Mouse (Mus musculus) brown adipose tissue, adult 24 weeks (tissue): ENCODE data around the gene Zbtb12. TPM values are rescaled to one million over a fixed set of nuclear protein-coding genes. Genes with fewer than 3 reads are reported as not detected.

ENCODE experiments used
- H3K27ac ChIP-seq: fragments of 200-500 bp; replicated peaks from 2 replicates; pipeline ENCODE4 v1.5.1; 2012; ENCODE audit warnings: low read depth, mild to moderate bottlenecking, low read length
- H3K4me1 ChIP-seq: fragments of 200-500 bp; 2 replicates; pipeline ENCODE4 v1.6.1; 2012; ENCODE audit warnings: low read length, mixed read lengths; ENCODE audit not compliant: control insufficient read depth, insufficient read depth, insufficient read length
- H3K4me3 ChIP-seq: fragments of 200-500 bp; 2 replicates; pipeline ENCODE4 v1.5.1; 2012; ENCODE audit warnings: low read depth, mild to moderate bottlenecking, low read length, moderate library complexity; ENCODE audit not compliant: insufficient read depth
- polyA plus RNA-seq: library from polyadenylated mRNA; stranded (reverse); fragments of >200 nt; gene quantifications from 2 replicates; pipeline ENCODE4 v1.2.4, GENCODE M21; 2012; ENCODE audit not compliant: missing spikeins, insufficient read depth, insufficient read length

Zbtb12 gene
- polyA plus RNA-seq, 1 experiment = 3.3 TPM

DNA sequence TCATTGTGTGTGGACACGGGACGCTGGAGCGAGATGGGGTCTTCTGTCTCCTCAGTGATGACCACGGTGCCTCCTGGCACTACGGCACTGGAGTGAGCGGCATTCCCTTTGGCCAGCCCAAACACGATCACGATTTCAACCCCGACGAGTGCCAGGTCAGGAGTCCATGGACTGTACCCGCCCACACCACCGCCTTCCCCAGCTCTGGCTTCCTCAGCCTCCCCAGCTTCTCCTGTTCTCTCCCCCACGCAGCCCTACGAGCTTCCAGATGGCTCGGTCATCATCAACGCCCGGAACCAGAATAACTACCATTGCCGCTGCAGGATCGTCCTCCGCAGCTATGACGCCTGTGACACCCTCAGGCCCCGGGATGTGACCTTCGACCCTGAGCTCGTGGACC, 54.7 kb downstream of the Zbtb12 start:
- Histone ChIP-seq H3K27ac (peak overlapping the region; percentile 74), H3K4me3 (peak overlapping the region; percentile 44), H3K4me1 (peaks cover 8% of the 10 kb centered on the region)

DNA sequence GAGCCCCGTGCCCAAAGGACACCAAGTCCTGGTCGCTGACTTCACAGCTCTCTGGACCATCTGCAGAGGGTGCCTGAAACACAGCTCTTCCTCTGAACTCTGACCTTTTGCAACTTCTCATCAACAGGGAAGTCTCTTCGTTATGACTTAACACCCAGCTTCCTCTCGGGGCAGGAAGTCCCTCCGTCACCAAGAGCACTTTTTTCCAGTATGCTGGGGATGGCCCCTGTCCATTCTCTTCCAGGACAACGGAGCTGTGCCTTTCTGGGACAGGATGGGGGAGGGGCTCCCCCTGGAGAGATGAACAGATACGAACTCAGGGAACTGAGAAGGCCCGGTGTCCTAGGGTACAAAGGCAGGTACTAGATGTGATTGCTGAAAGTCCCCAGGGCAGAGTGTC, 55.5 kb downstream of the Zbtb12 start:
- Histone ChIP-seq H3K4me1 (peaks cover 8% of the 10 kb centered on the region), H3K27ac (peak overlapping the region; percentile 74), H3K4me3 (peak overlapping the region; percentile 44)

DNA sequence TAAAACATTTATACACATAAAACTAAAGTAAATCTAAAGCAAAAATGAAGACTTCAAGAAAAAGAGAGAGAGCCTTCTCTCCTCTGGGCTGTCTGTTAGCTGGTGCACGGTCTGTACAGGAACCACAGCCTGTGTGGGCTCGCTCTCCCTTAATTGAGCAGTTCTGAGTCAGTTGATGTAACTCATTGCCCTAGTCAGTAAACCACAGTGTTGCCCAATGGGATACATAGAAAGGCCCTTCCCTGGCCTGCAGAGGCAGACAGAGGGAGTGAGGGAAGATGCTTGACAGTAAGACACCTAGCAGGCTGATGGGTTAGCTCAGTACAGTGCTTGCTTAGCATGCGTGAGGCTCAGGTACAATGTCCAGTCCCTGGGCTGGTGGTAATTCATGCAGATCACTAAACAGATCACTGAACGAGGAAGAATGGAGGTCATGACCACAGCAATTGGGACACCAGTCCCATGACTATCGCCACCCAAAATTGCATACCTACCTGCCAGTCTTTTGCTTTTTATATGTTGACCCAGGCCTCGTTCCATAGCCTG, 58.8 kb downstream of the Zbtb12 start:
- Histone ChIP-seq H3K4me1 (peaks cover 3% of the 10 kb centered on the region), H3K4me3 (no peak overlapping the region), H3K27ac (no peak overlapping the region)

DNA sequence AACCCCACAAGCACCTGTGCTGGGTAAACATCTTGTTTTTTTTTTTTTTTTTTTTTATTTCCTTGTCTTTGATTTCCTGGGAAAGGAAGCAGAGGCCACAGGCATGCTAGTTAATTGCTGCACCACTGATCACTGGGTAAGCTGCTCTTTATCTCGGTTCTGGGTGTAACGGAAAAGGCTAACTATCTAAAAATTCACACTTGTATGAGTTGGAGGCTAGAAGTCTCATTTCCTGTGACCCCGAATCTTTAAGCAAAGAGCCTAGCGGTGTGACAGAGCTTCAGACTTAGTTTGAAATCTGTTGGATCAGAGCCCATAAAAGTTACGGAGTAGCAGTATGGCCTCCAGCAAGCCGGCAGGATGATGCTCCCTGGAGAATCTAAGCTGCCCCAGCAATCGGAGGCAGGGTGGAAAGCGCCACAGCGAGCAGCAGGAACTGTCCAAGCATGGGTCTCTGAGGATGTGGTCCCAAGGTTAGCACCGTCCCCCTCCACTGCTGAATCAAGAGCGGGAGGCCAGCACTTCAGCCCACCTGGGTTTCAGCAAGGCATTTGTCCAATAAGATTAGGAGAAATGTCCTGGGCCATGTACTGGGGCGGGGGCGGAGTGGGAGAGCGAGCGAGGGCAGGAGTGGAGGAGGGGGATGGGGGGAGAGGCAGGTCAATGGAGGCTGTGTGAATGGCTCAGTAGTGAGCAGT, 62.2 kb downstream of the Zbtb12 start:
- Histone ChIP-seq H3K27ac (peak overlapping the region; percentile 92), H3K4me3 (peak overlapping the region; percentile 56), H3K4me1 (peaks cover 3% of the 10 kb centered on the region)

DNA sequence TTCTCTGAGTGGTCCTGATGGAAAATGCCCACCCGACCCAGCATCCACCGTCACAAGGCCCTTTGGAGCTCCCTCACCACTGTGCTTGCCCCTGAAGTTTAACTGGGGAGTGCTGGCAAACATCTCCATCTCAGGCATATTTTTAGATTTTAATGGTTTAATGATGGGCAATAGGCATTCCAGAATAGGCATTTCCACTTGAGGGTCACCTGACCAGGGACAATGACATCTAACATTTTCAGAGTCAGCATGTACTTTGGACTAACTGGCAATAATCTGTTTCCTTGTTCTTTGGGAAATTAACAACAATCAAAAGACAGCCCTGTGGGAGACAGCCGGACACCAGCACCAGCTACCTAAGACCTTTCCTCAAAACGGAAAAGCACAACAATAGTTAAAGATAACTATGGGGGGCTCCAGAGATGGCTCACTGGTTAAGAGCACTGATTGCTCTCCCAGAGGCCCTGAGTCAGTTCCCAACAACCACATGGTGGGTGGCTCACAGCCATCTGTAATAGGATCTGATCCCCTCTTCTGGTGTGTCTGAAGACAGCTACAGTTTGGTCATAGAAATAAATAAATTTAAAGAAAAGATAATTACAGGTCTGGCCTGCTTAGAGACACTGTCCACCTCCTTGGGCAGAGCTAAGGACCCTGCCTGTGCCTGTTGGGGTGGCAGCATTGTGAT, 64.0 kb downstream of the Zbtb12 start:
- H3K4me3 ChIP-seq = no peak overlapping the region
- peak overlapping the region; percentile 85 for H3K27ac ChIP-seq
- H3K4me1 ChIP-seq = peaks cover 3% of the 10 kb centered on the region

DNA sequence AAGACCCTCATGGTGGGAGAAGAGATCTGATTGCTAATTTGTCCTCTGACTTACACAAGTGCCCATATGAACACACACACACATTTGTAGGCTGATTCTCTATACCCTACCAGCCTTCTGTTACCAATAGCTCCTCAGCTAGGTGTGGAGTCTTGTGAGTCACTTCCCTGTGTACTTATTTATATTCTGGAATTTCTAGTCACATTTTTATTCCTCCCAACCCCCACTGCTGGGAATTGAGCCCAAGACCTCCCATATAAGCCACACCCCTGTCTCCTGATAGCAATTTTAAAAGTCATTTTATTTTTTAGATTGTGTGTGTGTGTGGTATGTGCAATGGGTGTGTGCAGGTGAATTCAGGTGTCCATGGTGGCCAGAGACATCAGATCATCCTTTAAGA, 65.1 kb downstream of the Zbtb12 start:
- peak overlapping the region; percentile 36; the same call in 1 of the 2 replicates for H3K27ac ChIP-seq
- H3K4me1 ChIP-seq = peaks cover 3% of the 10 kb centered on the region
- no peak overlapping the region for H3K4me3 ChIP-seq

Other genes starting within 250 kb of the Zbtb12 start
- not detected in 2 replicates for gene Prrt1, start 249.9 kb upstream of the Zbtb12 start, polyA plus RNA-seq
- gene Fkbpl, start 234.7 kb upstream of the Zbtb12 start, polyA plus RNA-seq = 11.1 and 26.4 TPM in 2 replicates
- gene Atf6b, start 232.3 kb upstream of the Zbtb12 start, polyA plus RNA-seq = 16.2 and 17.1 TPM in 2 replicates
- 9.7 and 10.1 TPM in 2 replicates for gene Tnxb, start 208.9 kb upstream of the Zbtb12 start, polyA plus RNA-seq
- 17.7 and 28.0 TPM in 2 replicates for gene C4b, start 135.6 kb upstream of the Zbtb12 start, polyA plus RNA-seq
- gene Cyp21a1, start 74.9 kb upstream of the Zbtb12 start, polyA plus RNA-seq = not detected in 2 replicates
- gene Stk19, start 42.5 kb upstream of the Zbtb12 start, polyA plus RNA-seq = 18.5 and 20.3 TPM in 2 replicates
- gene Dxo, start 42.5 kb upstream of the Zbtb12 start, polyA plus RNA-seq = 15.3 and 17.2 TPM in 2 replicates
- gene Skiv2l, start 29.3 kb upstream of the Zbtb12 start, polyA plus RNA-seq = 15.1 and 24.6 TPM in 2 replicates
- gene Nelfe, start 29.1 kb upstream of the Zbtb12 start, polyA plus RNA-seq = 25.0 and 41.5 TPM in 2 replicates
- gene Cfb, start 17.0 kb upstream of the Zbtb12 start, polyA plus RNA-seq = 29.3 and 35.1 TPM in 2 replicates
- gene Gm20547, start 2.6 kb downstream of the Zbtb12 start, polyA plus RNA-seq = not detected in 2 replicates
- gene C2, start 18.8 kb downstream of the Zbtb12 start, polyA plus RNA-seq = 6.0 and 12.4 TPM in 2 replicates
- gene Ehmt2, start 19.0 kb downstream of the Zbtb12 start, polyA plus RNA-seq = 27.4 and 30.6 TPM in 2 replicates
- not detected in 2 replicates for gene Slc44a4, start 35.0 kb downstream of the Zbtb12 start, polyA plus RNA-seq
- 9.1 and 10.2 TPM in 2 replicates for gene Neu1, start 51.8 kb downstream of the Zbtb12 start, polyA plus RNA-seq
- gene Hspa1b, start 79.8 kb downstream of the Zbtb12 start, polyA plus RNA-seq = 5.2 and 26.8 TPM in 2 replicates
- not detected in 2 replicates for gene Gm20481, start 90.4 kb downstream of the Zbtb12 start, polyA plus RNA-seq
- gene Hspa1a, start 92.7 kb downstream of the Zbtb12 start, polyA plus RNA-seq = 6.3 and 18.9 TPM in 2 replicates
- gene Hspa1l, start 93.2 kb downstream of the Zbtb12 start, polyA plus RNA-seq = 0.48 and 0.71 TPM in 2 replicates
- 22.4 and 29.8 TPM in 2 replicates for gene Lsm2, start 102.4 kb downstream of the Zbtb12 start, polyA plus RNA-seq
- gene Vars, start 121.5 kb downstream of the Zbtb12 start, polyA plus RNA-seq = 12.7 and 14.2 TPM in 2 replicates
- not detected in 2 replicates for gene Vwa7, start 137.1 kb downstream of the Zbtb12 start, polyA plus RNA-seq
- not detected in 2 replicates for gene Sapcd1, start 148.5 kb downstream of the Zbtb12 start, polyA plus RNA-seq
- not detected in 2 replicates for gene Msh5, start 167.3 kb downstream of the Zbtb12 start, polyA plus RNA-seq
- 13.6 and 16.8 TPM in 2 replicates for gene Clic1, start 170.5 kb downstream of the Zbtb12 start, polyA plus RNA-seq
- gene Ddah2, start 179.6 kb downstream of the Zbtb12 start, polyA plus RNA-seq = 9.4 and 11.6 TPM in 2 replicates
- not detected in 2 replicates for gene Ly6g6c, start 185.9 kb downstream of the Zbtb12 start, polyA plus RNA-seq
- gene Mpig6b, start 186.7 kb downstream of the Zbtb12 start, polyA plus RNA-seq = not detected in 2 replicates
- not detected in 2 replicates for gene Ly6g6e, start 197.4 kb downstream of the Zbtb12 start, polyA plus RNA-seq
- 3.0 TPM in 1 of 2 replicates, not detected in the other for gene Ly6g6d, start 198.6 kb downstream of the Zbtb12 start, polyA plus RNA-seq
- not detected in 2 replicates for gene Ly6g6f, start 206.1 kb downstream of the Zbtb12 start, polyA plus RNA-seq
- gene Abhd16a, start 209.8 kb downstream of the Zbtb12 start, polyA plus RNA-seq = 43.3 and 44.8 TPM in 2 replicates
- not detected in 2 replicates for gene Ly6g5c, start 228.8 kb downstream of the Zbtb12 start, polyA plus RNA-seq
- not detected in 2 replicates for gene Ly6g5b, start 235.9 kb downstream of the Zbtb12 start, polyA plus RNA-seq
- 7.9 and 12.8 TPM in 2 replicates for gene Gpank1, start 242.0 kb downstream of the Zbtb12 start, polyA plus RNA-seq
- gene Csnk2b, start 242.6 kb downstream of the Zbtb12 start, polyA plus RNA-seq = 138 and 147 TPM in 2 replicates
- gene D17H6S53E, start 246.9 kb downstream of the Zbtb12 start, polyA plus RNA-seq = 12.8 and 17.2 TPM in 2 replicates